Mouse (Mus musculus) liver, embryonic 14.5 days (tissue): ENCODE results near the gene Hhat.

Experiments
- CTCF ChIP-seq: IDR thresholded peaks from 2 replicates; pipeline ENCODE4 v1.5.1; 2016; ENCODE audit warnings: antibody characterized with exemption, low read depth, control low read depth
- EP300 ChIP-seq: IDR thresholded peaks from 2 replicates; pipeline ENCODE4 v1.6.1; 2016; ENCODE audit warnings: antibody characterized with exemption, low read depth

DNA sequence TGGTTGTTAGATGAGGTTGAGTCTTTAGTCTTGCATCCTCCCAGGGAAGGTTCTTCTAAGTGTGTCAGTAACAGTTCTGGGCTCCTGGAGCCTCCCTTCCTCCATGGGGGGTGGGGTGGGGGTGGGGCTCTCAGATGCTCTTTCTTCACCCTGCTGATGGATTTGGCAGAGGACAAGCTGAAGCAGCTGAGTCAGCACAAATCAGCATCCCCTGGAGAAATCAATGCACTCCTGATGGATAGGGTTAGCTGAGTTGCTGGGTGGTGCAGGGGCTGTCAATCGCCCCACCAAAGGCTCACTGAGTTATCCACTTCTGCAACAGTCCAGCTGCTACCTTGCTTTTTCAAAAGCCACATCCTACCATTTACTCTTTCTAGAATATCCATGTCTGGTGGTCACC, 251.3 kb downstream of the Hhat start:
- TF ChIP-seq EP300 (no peak), CTCF (no peak)
